Mouse (Mus musculus) small intestine, adult 2 months (tissue): ENCODE results near the gene Ppp1r15b. TPM values are rescaled to one million over a fixed set of nuclear protein-coding genes. Genes with fewer than 3 reads are reported as not detected.

Source experiments
- H3K27ac ChIP-seq: fragments of 200-500 bp; 2 replicates; pipeline ENCODE4 v1.5.1; 2012; ENCODE audit warnings: low read depth, low read length, control low read depth, inconsistent platforms; ENCODE audit not compliant: insufficient read depth
- H3K27me3 ChIP-seq: fragments of 200-500 bp; 2 replicates; pipeline ENCODE4 v1.6.1; 2012; ENCODE audit warnings: mild to moderate bottlenecking, moderate library complexity, low read length, inconsistent platforms; ENCODE audit not compliant: control insufficient read depth, insufficient read depth
- H3K36me3 ChIP-seq: fragments of 200-500 bp; 2 replicates; pipeline ENCODE4 v1.6.1; 2012; ENCODE audit warnings: mild to moderate bottlenecking, low read length, control low read depth, inconsistent platforms; ENCODE audit not compliant: control insufficient read depth, insufficient read depth
- H3K4me1 ChIP-seq: fragments of 200-500 bp; 2 replicates; pipeline ENCODE4 v1.6.1; 2012; ENCODE audit warnings: low read length, inconsistent platforms, mixed read lengths; ENCODE audit not compliant: control insufficient read depth, insufficient read depth, insufficient read length
- H3K4me3 ChIP-seq: fragments of 200-500 bp; 2 replicates; pipeline ENCODE4 v1.5.1; 2012; ENCODE audit warnings: low read depth, mild to moderate bottlenecking, control low read depth, inconsistent platforms, low read length, moderate library complexity
- CTCF ChIP-seq: fragments of 200-500 bp; IDR thresholded peaks from 2 replicates; pipeline ENCODE4 v1.5.1; 2012; ENCODE audit warnings: low read depth, mild to moderate bottlenecking, control low read depth, inconsistent platforms, low read length, moderate library complexity, mixed read lengths; ENCODE audit not compliant: insufficient replicate concordance, insufficient read length; ENCODE audit errors: extremely low read depth
- POLR2A ChIP-seq: fragments of 200-500 bp; IDR thresholded peaks from 2 replicates; pipeline ENCODE4 v1.6.1; 2012; ENCODE audit warnings: low read depth, mild to moderate bottlenecking, control low read depth, inconsistent platforms, low read length, moderate library complexity
- WGBS: fragments of 180-500 bp; shearing (Covaris S2); methylation state at CpG from one replicate; pipeline ENCODE4 v1.1.7; 2018; 5-methylcytosine and 5-hydroxymethylcytosine counted together
- polyA plus RNA-seq: library from polyadenylated mRNA; depleted of rRNA; stranded (reverse); fragments of >200 nt; gene quantifications from 2 replicates; pipeline ENCODE4 v1.2.3, GENCODE M21; 2012; rRNA removed

Ppp1r15b gene
- polyA plus RNA-seq, result 26.7 and 43.3 TPM in 2 replicates

DNA sequence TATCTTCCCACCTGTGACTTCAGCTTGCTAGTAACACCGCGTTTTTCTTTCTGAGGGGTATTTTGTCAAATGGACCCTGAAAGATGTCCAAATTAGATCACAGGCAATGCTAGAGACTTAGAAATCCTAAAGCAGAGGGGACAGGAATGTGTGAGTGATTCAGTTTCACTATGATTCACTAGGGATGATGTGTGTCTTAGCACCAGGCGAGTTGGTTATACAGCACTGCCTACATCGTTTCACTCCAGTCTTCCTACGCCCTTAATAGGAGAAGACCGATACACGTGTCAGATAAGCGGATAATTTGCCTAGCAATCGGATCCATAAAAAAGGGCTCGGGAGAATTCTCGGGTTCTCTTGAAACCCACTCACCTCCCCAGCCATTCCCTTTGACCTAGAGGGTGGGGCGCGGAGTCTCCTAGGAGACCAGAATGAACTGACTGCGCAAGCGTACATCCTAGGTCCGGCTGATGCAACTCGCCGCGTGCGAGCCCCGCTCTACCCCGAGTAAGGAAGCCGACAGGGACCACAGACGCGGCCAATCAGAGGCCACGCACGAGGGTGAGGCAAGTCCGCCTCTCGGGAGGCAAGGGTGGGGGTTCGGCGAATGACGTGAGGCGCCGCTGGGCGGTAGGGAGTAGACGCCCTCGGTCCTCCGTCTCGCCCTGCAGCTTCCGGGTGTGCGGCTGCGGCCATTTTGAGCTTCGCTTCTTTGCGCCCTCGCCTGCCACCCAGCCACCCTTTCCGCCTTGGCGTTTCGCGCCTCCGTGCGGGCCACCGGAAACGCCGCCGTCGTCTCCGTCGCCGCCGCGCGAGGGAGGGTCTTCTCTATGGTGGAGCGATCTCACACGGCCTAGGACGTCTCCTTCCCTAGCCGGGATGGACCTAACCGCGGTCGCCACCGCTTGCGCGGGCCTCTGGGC lies at the start of gene Ppp1r15b:
Ppp1r15b (plus strand) TSS at position 506 of the 923 bp plus-strand sequence.
- peaks cover 22% of the 10 kb centered on the region for H3K36me3 ChIP-seq
- peak within 1 kb of the TSS; percentile 87 for H3K4me3 ChIP-seq
- H3K27me3 ChIP-seq, result no peaks in the 10 kb centered on the region
- peaks cover 9% of the 10 kb centered on the region; the same call in 1 of the 2 replicates for H3K4me1 ChIP-seq
- under 1% methylated on average over 72 of the region's 72 CpGs for WGBS
- H3K27ac ChIP-seq, result peak within 1 kb of the TSS; percentile 99
- TF ChIP-seq POLR2A (peak; percentile 72), CTCF (no peak)

- peaks cover 44% of the 10 kb centered on the region for H3K36me3 ChIP-seq
- H3K4me1 ChIP-seq, result peaks cover 27% of the 10 kb centered on the region
- H3K27me3 ChIP-seq, result no peaks in the 10 kb centered on the region
- H3K27ac ChIP-seq, result peak overlapping the region; percentile 100
- WGBS, result 49% methylated on average over 5 of the region's 5 CpGs
- peak; percentile 24; the same call in 1 of the 2 replicates for TF ChIP-seq POLR2A
- no peak for TF ChIP-seq CTCF
- H3K4me3 ChIP-seq, result no peak overlapping the region
These were observed 47.9 kb upstream of the Ppp1r15b start for GRCm38 (mm10) chr1:133083003-133083546.

GRCm38 (mm10) chr1:133083942-133084625 lies 46.9 kb upstream of the Ppp1r15b start:
- peaks cover 45% of the 10 kb centered on the region for H3K36me3 ChIP-seq
- peaks cover 27% of the 10 kb centered on the region for H3K4me1 ChIP-seq
- H3K4me3 ChIP-seq, result peak overlapping the region; percentile 33
- peak overlapping the region; percentile 100 for H3K27ac ChIP-seq
- no peak for TF ChIP-seq CTCF
- no peak; the same call in 1 of the 2 replicates for TF ChIP-seq POLR2A
- 24% methylated on average over 11 of the region's 11 CpGs for WGBS
- no peaks in the 10 kb centered on the region for H3K27me3 ChIP-seq

- Histone ChIP-seq H3K36me3 (peaks cover 43% of the 10 kb centered on the region), H3K27ac (peak overlapping the region; percentile 100), H3K4me1 (peaks cover 27% of the 10 kb centered on the region), H3K4me3 (0 out of 2 replicates have a peak overlapping the region, but pooled peaks have one; percentile 5), H3K27me3 (no peaks in the 10 kb centered on the region)
- 50% methylated on average over 14 of the region's 14 CpGs for WGBS
- no peak for TF ChIP-seq POLR2A
- TF ChIP-seq CTCF, result no peak
These were observed 46.1 kb upstream of the Ppp1r15b start for GRCm38 (mm10) chr1:133084708-133085416.

GRCm38 (mm10) chr1:133085417-133085742 lies 45.6 kb upstream of the Ppp1r15b start:
- H3K36me3 ChIP-seq, result peaks cover 43% of the 10 kb centered on the region
- H3K27me3 ChIP-seq, result no peaks in the 10 kb centered on the region
- peak overlapping the region; percentile 81 for H3K27ac ChIP-seq
- 89% methylated on average over 8 of the region's 8 CpGs for WGBS
- H3K4me1 ChIP-seq, result peaks cover 27% of the 10 kb centered on the region
- H3K4me3 ChIP-seq, result no peak overlapping the region
- TF ChIP-seq POLR2A (no peak), CTCF (no peak)

DNA sequence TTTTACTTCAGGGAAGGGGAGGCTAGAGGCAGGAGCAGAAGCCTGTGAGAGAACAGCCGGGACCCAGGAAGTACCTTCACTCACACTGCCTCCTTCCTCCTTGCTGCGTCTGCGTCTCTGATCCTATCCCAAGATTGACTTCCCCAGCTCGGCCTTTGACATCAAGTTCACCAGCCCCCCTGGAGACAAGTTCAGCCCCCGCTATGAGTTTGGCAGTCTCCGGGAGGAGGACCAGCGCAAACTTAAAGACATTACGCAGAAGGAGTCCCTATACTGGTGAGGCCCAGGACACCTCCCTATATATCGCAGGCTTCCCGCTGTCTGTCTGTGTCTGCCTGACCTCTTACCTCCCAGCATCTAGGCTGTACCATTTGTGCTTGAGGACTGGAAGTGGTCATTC lies 44.1 kb upstream of the Ppp1r15b start:
- Histone ChIP-seq H3K27me3 (no peaks in the 10 kb centered on the region), H3K27ac (no peak overlapping the region), H3K4me1 (peaks cover 27% of the 10 kb centered on the region), H3K36me3 (peaks cover 38% of the 10 kb centered on the region), H3K4me3 (no peak overlapping the region)
- 98% methylated on average over 10 of the region's 10 CpGs for WGBS
- TF ChIP-seq CTCF (no peak), POLR2A (no peak)
